Mouse (Mus musculus): ENCODE measurements around the gene Vav1. TPM values are rescaled to one million over a fixed set of nuclear protein-coding genes. Genes with fewer than 3 reads are reported as not detected.

Vav1 gene
- polyA plus RNA-seq (2016; fragmentation: Nextera tagmentation; extraction: Ambion mirVana) = 1.2 and 2.7 TPM in 2 replicates

DNA sequence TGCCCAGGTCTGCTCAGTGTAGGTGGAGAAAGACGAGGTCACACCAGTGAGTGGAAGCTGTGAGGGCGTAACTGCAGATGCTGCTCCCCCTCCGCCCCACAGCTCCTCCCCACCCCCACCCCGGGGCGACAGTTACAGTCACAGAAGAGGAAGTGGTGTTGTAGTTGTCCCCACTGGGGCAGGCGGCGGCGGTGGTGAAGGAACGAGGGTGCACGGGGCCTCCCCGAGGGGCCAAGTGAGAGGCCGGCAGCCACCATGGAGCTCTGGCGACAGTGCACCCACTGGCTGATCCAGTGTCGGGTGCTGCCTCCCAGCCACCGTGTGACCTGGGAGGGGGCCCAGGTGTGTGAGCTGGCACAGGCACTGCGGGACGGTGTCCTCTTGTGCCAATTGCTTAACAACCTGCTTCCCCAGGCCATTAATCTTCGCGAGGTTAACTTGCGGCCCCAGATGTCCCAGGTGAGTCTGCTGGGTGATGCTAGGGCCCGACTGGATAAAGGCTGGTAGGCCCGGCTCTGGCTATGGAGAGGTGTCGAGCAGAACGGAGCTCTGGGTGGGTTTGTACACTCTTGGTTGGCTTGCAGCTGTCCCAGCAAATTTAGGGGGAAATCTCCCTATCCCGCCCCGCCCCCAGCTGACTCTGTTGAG, at the start of gene Vav1:
Gene Vav1 (plus strand): TSS at position 158 of the 648 bp plus-strand sequence.
- Histone ChIP-seq H3K9me3 (no peaks in the 10 kb centered on the region), H3K27ac (no peak within 1 kb of the TSS), H3K4me3 (no peak within 1 kb of the TSS), H3K36me3 (no peaks in the 10 kb centered on the region), H3K4me1 (peaks cover 16% of the 10 kb centered on the region), H3K27me3 (ENCODE audit: insufficient read depth, poor library complexity, severe bottlenecking) (peaks cover 46% of the 10 kb centered on the region)
- 44% methylated on average over 26 of the region's 26 CpGs for WGBS
- no peak for DNase-seq (ENCODE audit: low spot score)

DNA sequence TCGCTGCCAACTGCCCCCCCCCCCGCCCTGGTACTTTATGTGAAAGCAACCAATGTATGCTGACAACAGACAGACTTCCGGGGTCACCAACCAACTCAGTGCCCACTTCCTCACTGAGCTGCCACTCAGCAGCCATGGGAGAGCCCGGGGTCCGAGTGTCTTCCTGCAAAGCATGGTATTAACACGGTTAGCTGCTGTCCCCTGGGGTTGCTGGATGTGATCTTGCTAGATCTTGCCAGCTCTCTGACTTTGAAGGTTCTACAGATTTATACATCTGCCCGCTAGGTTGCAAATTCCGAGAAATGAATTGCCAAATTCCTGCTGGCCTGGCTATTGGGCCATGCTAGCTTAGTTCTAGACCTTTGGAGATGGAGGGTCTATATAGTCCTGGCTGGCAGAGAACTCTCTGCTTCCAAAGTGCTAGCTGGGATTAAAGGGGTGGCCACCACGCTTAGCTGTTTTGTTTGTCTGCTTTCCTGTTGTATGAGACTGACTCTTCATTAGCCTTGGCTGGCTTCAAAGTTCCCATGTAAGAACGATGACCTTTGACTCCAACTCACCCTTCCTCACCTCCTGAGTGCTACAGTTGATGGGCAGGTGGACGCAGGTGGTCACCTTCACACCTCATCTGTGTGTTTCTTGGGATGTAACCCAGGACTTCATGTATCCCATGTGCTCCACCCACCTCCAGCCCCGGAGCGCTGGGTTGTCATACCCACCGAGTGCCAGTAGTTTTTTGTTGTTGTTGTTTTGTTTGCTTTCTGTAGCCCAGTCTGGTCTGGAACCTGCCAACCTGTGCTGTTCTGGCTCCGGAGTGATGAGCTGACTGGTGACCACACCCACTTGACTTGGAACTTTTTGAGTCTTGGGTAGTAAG, 48.8 kb upstream of the Vav1 start:
- DNase-seq (ENCODE audit: low spot score) = no peak
- no peaks in the 10 kb centered on the region for H3K9me3 ChIP-seq
- peaks cover 12% of the 10 kb centered on the region for H3K4me1 ChIP-seq
- H3K4me3 ChIP-seq = no peak overlapping the region
- WGBS = 75% methylated on average over 15 of the region's 15 CpGs
- H3K36me3 ChIP-seq = peaks cover 6% of the 10 kb centered on the region
- H3K27ac ChIP-seq = no peak overlapping the region
- H3K27me3 ChIP-seq (ENCODE audit: insufficient read depth, poor library complexity, severe bottlenecking) = peaks cover 21% of the 10 kb centered on the region

DNA sequence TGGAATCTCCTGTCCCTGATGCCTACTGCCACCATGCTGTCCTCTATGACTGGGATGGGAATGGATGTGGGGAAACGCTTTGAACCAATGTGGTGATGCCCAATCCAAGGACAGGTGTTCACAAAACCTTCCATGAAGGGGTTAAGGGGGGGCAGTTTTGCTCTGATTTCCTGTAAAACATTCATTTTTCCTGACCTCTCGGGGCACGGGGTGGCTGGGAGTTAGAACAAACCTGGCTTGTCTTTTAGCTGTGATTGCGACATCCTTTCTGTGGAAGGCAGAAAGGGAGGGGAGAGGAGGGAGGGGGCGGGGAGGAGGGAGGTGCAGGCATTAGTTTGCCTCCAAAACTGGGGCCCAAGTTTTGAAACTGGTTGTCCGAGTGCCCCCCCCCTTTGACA, 48.2 kb upstream of the Vav1 start:
- no peaks in the 10 kb centered on the region for H3K9me3 ChIP-seq
- H3K36me3 ChIP-seq = peaks cover 13% of the 10 kb centered on the region
- 63% methylated on average over 6 of the region's 6 CpGs for WGBS
- H3K4me1 ChIP-seq = peaks cover 12% of the 10 kb centered on the region
- no peak for DNase-seq (ENCODE audit: low spot score)
- H3K4me3 ChIP-seq = no peak overlapping the region
- H3K27me3 ChIP-seq (ENCODE audit: insufficient read depth, poor library complexity, severe bottlenecking) = peaks cover 16% of the 10 kb centered on the region; the same call in 1 of the 2 replicates
- H3K27ac ChIP-seq = no peak overlapping the region

DNA sequence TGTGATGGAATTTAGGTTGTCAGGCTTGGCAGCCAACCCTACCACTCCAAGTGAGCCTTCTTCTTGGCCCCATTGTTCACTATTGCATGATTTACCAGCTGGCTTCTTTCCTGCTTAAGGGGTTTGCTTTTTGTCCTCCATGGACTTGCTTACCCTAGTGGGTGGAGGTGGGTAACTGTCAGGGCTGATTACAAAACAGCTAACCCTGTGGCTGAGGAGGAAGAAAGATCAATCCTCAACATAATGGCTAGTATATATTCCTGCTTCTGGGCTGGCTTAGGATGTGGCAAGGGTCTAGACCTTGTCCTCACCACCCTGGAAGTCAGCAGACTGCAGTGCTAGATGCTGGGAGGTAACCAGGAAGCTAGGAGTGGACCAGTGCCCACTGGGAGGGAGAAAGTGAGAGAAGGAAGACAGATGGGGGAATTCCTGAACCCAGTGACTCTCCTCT, 47.6 kb upstream of the Vav1 start:
- Histone ChIP-seq H3K27ac (no peak overlapping the region), H3K4me3 (no peak overlapping the region), H3K36me3 (peaks cover 19% of the 10 kb centered on the region)

DNA sequence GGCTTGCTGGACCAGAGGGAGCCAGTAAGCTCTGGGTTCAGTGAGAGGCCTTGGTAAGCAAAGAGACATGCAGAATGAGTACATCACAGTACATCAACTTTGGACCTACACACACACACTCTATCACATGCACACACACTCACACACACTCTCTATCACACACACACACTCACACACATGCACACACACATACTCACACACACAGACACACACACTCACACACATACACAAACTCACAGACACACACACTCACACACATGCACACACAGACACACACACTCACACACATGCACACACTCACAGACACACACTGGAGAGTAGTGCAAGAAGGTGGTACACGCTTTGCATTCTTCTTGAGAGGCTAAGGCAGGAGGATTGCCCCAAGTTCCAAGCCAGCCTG, 46.7 kb upstream of the Vav1 start:
- Histone ChIP-seq H3K27ac (no peak overlapping the region), H3K27me3 (ENCODE audit: insufficient read depth, poor library complexity, severe bottlenecking) (peaks cover 2% of the 10 kb centered on the region; the same call in 1 of the 2 replicates), H3K9me3 (no peaks in the 10 kb centered on the region), H3K36me3 (peaks cover 27% of the 10 kb centered on the region), H3K4me1 (peaks cover 5% of the 10 kb centered on the region; the same call in 1 of the 2 replicates), H3K4me3 (no peak overlapping the region)
- WGBS = 83% methylated on average over 1 of the region's 1 CpGs
- no peak for DNase-seq (ENCODE audit: low spot score)

More for the DNA sequence above, 47.6 kb upstream of the Vav1 start:
- Histone ChIP-seq H3K9me3 (no peaks in the 10 kb centered on the region), H3K27me3 (ENCODE audit: insufficient read depth, poor library complexity, severe bottlenecking) (peaks cover 10% of the 10 kb centered on the region; the same call in 1 of the 2 replicates), H3K4me1 (peaks cover 9% of the 10 kb centered on the region)
- no peak for DNase-seq (ENCODE audit: low spot score)

DNA sequence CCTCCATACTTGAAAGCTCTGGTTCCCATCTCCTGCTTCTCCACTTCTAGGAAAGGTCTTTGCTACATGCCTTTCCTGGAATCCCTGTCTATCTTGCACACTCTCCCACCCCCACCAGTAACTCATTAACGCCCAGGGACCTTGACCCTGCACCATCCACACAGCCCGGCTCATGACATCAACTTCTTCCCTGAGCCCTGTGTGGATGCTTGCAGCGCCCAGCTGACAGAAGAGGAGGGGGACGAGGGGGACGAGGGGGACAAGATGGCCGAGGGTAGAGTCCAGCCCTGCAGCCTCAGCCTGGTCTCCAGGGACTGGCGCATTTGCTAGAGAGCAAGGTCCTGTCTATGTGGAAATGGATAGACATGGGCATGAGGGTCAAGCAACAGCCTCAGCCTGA, 45.9 kb upstream of the Vav1 start:
- WGBS = 50% methylated on average over 7 of the region's 7 CpGs
- Histone ChIP-seq H3K4me3 (no peak overlapping the region), H3K27ac (no peak overlapping the region), H3K36me3 (peaks cover 36% of the 10 kb centered on the region), H3K27me3 (ENCODE audit: insufficient read depth, poor library complexity, severe bottlenecking) (no peaks in the 10 kb centered on the region), H3K4me1 (peaks cover 5% of the 10 kb centered on the region; the same call in 1 of the 2 replicates), H3K9me3 (no peaks in the 10 kb centered on the region)
- DNase-seq (ENCODE audit: low spot score) = no peak

DNA sequence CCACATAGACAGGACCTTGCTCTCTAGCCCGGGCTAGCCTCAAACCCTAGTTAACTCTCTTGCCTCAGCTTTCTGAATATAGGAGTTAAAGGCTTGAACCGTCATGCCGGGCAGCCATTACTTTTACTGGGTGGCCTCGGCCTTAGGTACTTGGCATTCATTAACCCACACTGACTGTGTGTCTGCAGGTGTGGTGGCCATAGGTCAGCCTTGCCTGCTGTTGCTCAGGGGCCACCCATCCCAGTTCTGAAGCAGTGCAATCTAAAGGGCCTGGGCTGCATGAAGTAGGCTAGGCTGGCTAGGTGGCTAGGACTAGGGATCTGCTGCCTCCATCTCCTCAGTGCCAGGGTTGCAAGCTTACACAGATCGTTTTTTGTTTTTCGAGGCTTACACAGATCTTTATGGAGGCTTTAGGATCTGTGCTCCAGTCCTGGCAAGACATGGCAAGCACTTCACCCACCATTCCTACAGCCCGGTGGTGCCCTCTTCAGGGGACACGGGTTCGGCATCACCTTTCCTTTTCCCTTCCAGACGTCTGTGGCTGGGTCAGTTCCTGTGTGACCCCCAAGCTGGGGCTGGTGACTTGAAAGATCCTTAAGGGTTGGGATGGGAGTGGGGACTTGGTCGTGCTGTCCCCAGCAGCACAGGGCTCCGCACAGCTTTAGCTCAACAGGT, 44.5 kb upstream of the Vav1 start:
- no peaks in the 10 kb centered on the region for H3K9me3 ChIP-seq
- peaks cover 37% of the 10 kb centered on the region for H3K36me3 ChIP-seq
- H3K27me3 ChIP-seq (ENCODE audit: insufficient read depth, poor library complexity, severe bottlenecking) = no peaks in the 10 kb centered on the region
- H3K4me1 ChIP-seq = peaks cover 5% of the 10 kb centered on the region; the same call in 1 of the 2 replicates
- 78% methylated on average over 12 of the region's 12 CpGs for WGBS
- H3K27ac ChIP-seq = no peak overlapping the region
- no peak for DNase-seq (ENCODE audit: low spot score)
- no peak overlapping the region for H3K4me3 ChIP-seq

GRCm38 (mm10) chr17:57235803-57236202, 43.1 kb upstream of the Vav1 start:
- Histone ChIP-seq H3K27me3 (ENCODE audit: insufficient read depth, poor library complexity, severe bottlenecking) (no peaks in the 10 kb centered on the region), H3K36me3 (peaks cover 37% of the 10 kb centered on the region), H3K4me3 (no peak overlapping the region), H3K4me1 (peaks cover 5% of the 10 kb centered on the region; the same call in 1 of the 2 replicates), H3K27ac (no peak overlapping the region), H3K9me3 (no peaks in the 10 kb centered on the region)
- 86% methylated on average over 5 of the region's 5 CpGs for WGBS
- DNase-seq (ENCODE audit: low spot score) = no peak

DNA sequence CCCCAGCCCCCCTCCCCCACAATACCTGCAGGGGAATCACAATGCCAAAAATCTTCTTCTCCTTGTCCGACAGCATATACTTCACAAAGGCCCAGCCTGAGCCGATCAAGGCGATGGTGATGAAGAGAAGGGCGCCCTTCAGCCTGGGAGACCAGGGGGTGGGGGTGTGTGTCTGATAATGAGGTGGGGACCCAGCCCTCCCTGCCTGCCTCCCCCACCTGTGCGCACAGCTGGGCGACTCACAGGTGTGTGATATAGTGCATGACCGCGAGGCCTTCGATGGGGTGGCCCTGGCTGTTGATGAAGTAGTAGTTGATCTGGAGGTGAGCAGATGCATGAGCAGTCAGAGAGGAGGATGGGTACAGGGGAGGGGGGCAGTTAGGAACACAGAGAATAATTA, 41.7 kb upstream of the Vav1 start:
- 89% methylated on average over 9 of the region's 9 CpGs for WGBS
- H3K27ac ChIP-seq = no peak overlapping the region
- peaks cover 5% of the 10 kb centered on the region; the same call in 1 of the 2 replicates for H3K4me1 ChIP-seq
- peaks cover 46% of the 10 kb centered on the region for H3K36me3 ChIP-seq
- H3K27me3 ChIP-seq (ENCODE audit: insufficient read depth, poor library complexity, severe bottlenecking) = no peaks in the 10 kb centered on the region
- DNase-seq (ENCODE audit: low spot score) = no peak
- no peaks in the 10 kb centered on the region for H3K9me3 ChIP-seq
- no peak overlapping the region for H3K4me3 ChIP-seq

- no peaks in the 10 kb centered on the region for H3K27me3 ChIP-seq (ENCODE audit: insufficient read depth, poor library complexity, severe bottlenecking)
- H3K4me1 ChIP-seq = peaks cover 14% of the 10 kb centered on the region
- H3K27ac ChIP-seq = no peak overlapping the region
- WGBS = 57% methylated on average over 10 of the region's 10 CpGs
- H3K9me3 ChIP-seq = no peaks in the 10 kb centered on the region
- H3K4me3 ChIP-seq = no peak overlapping the region
- no peak for DNase-seq (ENCODE audit: low spot score)
- H3K36me3 ChIP-seq = peaks cover 30% of the 10 kb centered on the region
Observed at GRCm38 (mm10) chr17:57243650-57244370, 35.1 kb upstream of the Vav1 start.

- H3K4me1 ChIP-seq = peaks cover 15% of the 10 kb centered on the region
- H3K4me3 ChIP-seq = no peak overlapping the region
- WGBS = 90% methylated on average over 10 of the region's 10 CpGs
Observed at GRCm38 (mm10) chr17:57245311-57245929, 33.5 kb upstream of the Vav1 start.

More at GRCm38 (mm10) chr17:57245311-57245929, 33.5 kb upstream of the Vav1 start:
- H3K36me3 ChIP-seq = peaks cover 30% of the 10 kb centered on the region
- H3K9me3 ChIP-seq = no peaks in the 10 kb centered on the region
- no peak overlapping the region for H3K27ac ChIP-seq
- H3K27me3 ChIP-seq (ENCODE audit: insufficient read depth, poor library complexity, severe bottlenecking) = no peaks in the 10 kb centered on the region
- DNase-seq (ENCODE audit: low spot score) = no peak

Data from heart, embryonic 10.5 days (tissue).